Mouse (Mus musculus): ENCODE results near the gene Ppp1r14c. TPM values are rescaled to one million over a fixed set of nuclear protein-coding genes. Genes with fewer than 3 reads are reported as not detected.

The Ppp1r14c gene
- polyA plus RNA-seq, 1 experiment from 2014 or later, result 27.0 TPM

GRCm38 (mm10) chr10:3406280-3406679 lies 40.4 kb downstream of the Ppp1r14c start:
- ATAC-seq (ENCODE audit: low FRiP score, low read depth), result no peak
- no peak overlapping the region for H3K4me3 ChIP-seq
- no peak overlapping the region for H3K9ac ChIP-seq
- H3K36me3 ChIP-seq, result no peaks in the 10 kb centered on the region
- peaks cover 3% of the 10 kb centered on the region; the same call in 1 of the 2 replicates for H3K4me1 ChIP-seq
- H3K9me3 ChIP-seq, result no peaks in the 10 kb centered on the region
- no peaks in the 10 kb centered on the region for H3K27me3 ChIP-seq (replicated peaks)
- 82% methylated on average over 2 of the region's 2 CpGs for WGBS
- H3K4me2 ChIP-seq (replicated peaks), result no peak overlapping the region
- no peak overlapping the region for H3K27ac ChIP-seq

- H3K4me2 ChIP-seq (replicated peaks), result no peak overlapping the region
- WGBS, result 69% methylated on average over 6 of the region's 6 CpGs
Observed at GRCm38 (mm10) chr10:3408036-3408661, 42.3 kb downstream of the Ppp1r14c start.

GRCm38 (mm10) chr10:3408699-3409098 lies 42.8 kb downstream of the Ppp1r14c start:
- Histone ChIP-seq H3K36me3 (no peaks in the 10 kb centered on the region), H3K27me3 (replicated peaks) (no peaks in the 10 kb centered on the region), H3K4me1 (peaks cover 3% of the 10 kb centered on the region; the same call in 1 of the 2 replicates), H3K9ac (no peak overlapping the region), H3K4me3 (no peak overlapping the region), H3K9me3 (no peaks in the 10 kb centered on the region), H3K27ac (no peak overlapping the region), H3K4me2 (replicated peaks) (no peak overlapping the region)
- 67% methylated on average over 3 of the region's 3 CpGs for WGBS
- peak; percentile 43 for ATAC-seq (ENCODE audit: low FRiP score, low read depth)

More at GRCm38 (mm10) chr10:3408036-3408661, 42.3 kb downstream of the Ppp1r14c start:
- Histone ChIP-seq H3K4me3 (no peak overlapping the region), H3K9ac (no peak overlapping the region), H3K4me1 (peaks cover 3% of the 10 kb centered on the region; the same call in 1 of the 2 replicates), H3K27ac (no peak overlapping the region), H3K27me3 (replicated peaks) (no peaks in the 10 kb centered on the region), H3K36me3 (no peaks in the 10 kb centered on the region), H3K9me3 (no peaks in the 10 kb centered on the region)
- peak; percentile 82 for ATAC-seq (ENCODE audit: low FRiP score, low read depth)

GRCm38 (mm10) chr10:3411222-3411621 lies 45.4 kb downstream of the Ppp1r14c start:
- Histone ChIP-seq H3K27me3 (replicated peaks) (no peaks in the 10 kb centered on the region), H3K4me3 (no peak overlapping the region), H3K9me3 (no peaks in the 10 kb centered on the region), H3K9ac (no peak overlapping the region), H3K27ac (no peak overlapping the region), H3K4me1 (peaks cover 3% of the 10 kb centered on the region; the same call in 1 of the 2 replicates), H3K36me3 (no peaks in the 10 kb centered on the region), H3K4me2 (replicated peaks) (no peak overlapping the region)
- ATAC-seq (ENCODE audit: low FRiP score, low read depth), result no peak
- WGBS, result 72% methylated on average over 3 of the region's 3 CpGs

- no peak overlapping the region for H3K27ac ChIP-seq
- H3K27me3 ChIP-seq (replicated peaks), result no peaks in the 10 kb centered on the region
- no peaks in the 10 kb centered on the region for H3K9me3 ChIP-seq
- H3K4me3 ChIP-seq, result no peak overlapping the region
- H3K9ac ChIP-seq, result no peak overlapping the region
- no peaks in the 10 kb centered on the region for H3K36me3 ChIP-seq
- H3K4me2 ChIP-seq (replicated peaks), result no peak overlapping the region
- peaks cover 3% of the 10 kb centered on the region; the same call in 1 of the 2 replicates for H3K4me1 ChIP-seq
- ATAC-seq (ENCODE audit: low FRiP score, low read depth), result no peak
- WGBS, result 92% methylated on average over 2 of the region's 2 CpGs
Observed at GRCm38 (mm10) chr10:3411639-3412038, 45.8 kb downstream of the Ppp1r14c start.

GRCm38 (mm10) chr10:3414813-3415212 lies 49.0 kb downstream of the Ppp1r14c start:
- H3K4me3 ChIP-seq, result no peak overlapping the region
- H3K9ac ChIP-seq, result no peak overlapping the region
- no peaks in the 10 kb centered on the region for H3K9me3 ChIP-seq
- H3K27ac ChIP-seq, result no peak overlapping the region
- 83% methylated on average over 5 of the region's 5 CpGs for WGBS
- no peaks in the 10 kb centered on the region for H3K27me3 ChIP-seq (replicated peaks)
- ATAC-seq (ENCODE audit: low FRiP score, low read depth), result no peak
- no peaks in the 10 kb centered on the region for H3K4me1 ChIP-seq
- H3K36me3 ChIP-seq, result no peaks in the 10 kb centered on the region
- H3K4me2 ChIP-seq (replicated peaks), result no peak overlapping the region

- no peak overlapping the region for H3K4me3 ChIP-seq
- H3K9ac ChIP-seq, result no peak overlapping the region
- 69% methylated on average over 4 of the region's 4 CpGs for WGBS
- no peaks in the 10 kb centered on the region for H3K27me3 ChIP-seq (replicated peaks)
- no peak overlapping the region for H3K4me2 ChIP-seq (replicated peaks)
- H3K9me3 ChIP-seq, result no peaks in the 10 kb centered on the region
- no peaks in the 10 kb centered on the region for H3K4me1 ChIP-seq
- ATAC-seq (ENCODE audit: low FRiP score, low read depth), result no peak
- no peaks in the 10 kb centered on the region for H3K36me3 ChIP-seq
- H3K27ac ChIP-seq, result no peak overlapping the region
Observed at GRCm38 (mm10) chr10:3416565-3416964, 50.7 kb downstream of the Ppp1r14c start.

GRCm38 (mm10) chr10:3417408-3417807 lies 51.6 kb downstream of the Ppp1r14c start:
- 71% methylated on average over 4 of the region's 4 CpGs for WGBS
- H3K9me3 ChIP-seq, result no peaks in the 10 kb centered on the region
- H3K4me2 ChIP-seq (replicated peaks), result no peak overlapping the region
- no peaks in the 10 kb centered on the region for H3K27me3 ChIP-seq (replicated peaks)
- no peak overlapping the region for H3K9ac ChIP-seq
- H3K36me3 ChIP-seq, result no peaks in the 10 kb centered on the region
- no peak for ATAC-seq (ENCODE audit: low FRiP score, low read depth)
- no peaks in the 10 kb centered on the region for H3K4me1 ChIP-seq
- no peak overlapping the region for H3K4me3 ChIP-seq
- H3K27ac ChIP-seq, result no peak overlapping the region

- no peaks in the 10 kb centered on the region for H3K36me3 ChIP-seq
- no peak for ATAC-seq (ENCODE audit: low FRiP score, low read depth)
- H3K27me3 ChIP-seq (replicated peaks), result no peaks in the 10 kb centered on the region
- H3K27ac ChIP-seq, result no peak overlapping the region
- H3K9ac ChIP-seq, result no peak overlapping the region
- no peak overlapping the region for H3K4me2 ChIP-seq (replicated peaks)
- H3K9me3 ChIP-seq, result no peaks in the 10 kb centered on the region
- no peak overlapping the region for H3K4me3 ChIP-seq
- H3K4me1 ChIP-seq, result no peaks in the 10 kb centered on the region; the same call in 1 of the 2 replicates
Observed at GRCm38 (mm10) chr10:3424016-3424415, 58.2 kb downstream of the Ppp1r14c start.

GRCm38 (mm10) chr10:3427689-3428399 lies 62.0 kb downstream of the Ppp1r14c start:
- Histone ChIP-seq H3K27me3 (replicated peaks) (no peaks in the 10 kb centered on the region), H3K9me3 (no peaks in the 10 kb centered on the region), H3K36me3 (no peaks in the 10 kb centered on the region), H3K4me1 (no peaks in the 10 kb centered on the region; the same call in 1 of the 2 replicates), H3K4me3 (no peak overlapping the region), H3K27ac (no peak overlapping the region), H3K4me2 (replicated peaks) (no peak overlapping the region), H3K9ac (no peak overlapping the region)
- 58% methylated on average over 3 of the region's 3 CpGs for WGBS
- ATAC-seq (ENCODE audit: low FRiP score, low read depth), result peak; percentile 50; the same call in 1 of the 2 replicates

GRCm38 (mm10) chr10:3434848-3435474 lies 69.1 kb downstream of the Ppp1r14c start:
- H3K9me3 ChIP-seq, result peaks cover 6% of the 10 kb centered on the region; the same call in 1 of the 2 replicates
- no peak overlapping the region for H3K27ac ChIP-seq
- H3K27me3 ChIP-seq (replicated peaks), result no peaks in the 10 kb centered on the region
- H3K36me3 ChIP-seq, result no peaks in the 10 kb centered on the region
- no peaks in the 10 kb centered on the region for H3K4me1 ChIP-seq
- ATAC-seq (ENCODE audit: low FRiP score, low read depth), result peak; percentile 58
- H3K4me2 ChIP-seq (replicated peaks), result no peak overlapping the region
- WGBS, result 76% methylated on average over 8 of the region's 8 CpGs
- no peak overlapping the region for H3K9ac ChIP-seq
- no peak overlapping the region for H3K4me3 ChIP-seq

GRCm38 (mm10) chr10:3440722-3441471 lies 75.0 kb downstream of the Ppp1r14c start:
- H3K9ac ChIP-seq, result no peak overlapping the region
- no peaks in the 10 kb centered on the region for H3K4me1 ChIP-seq
- no peak for ATAC-seq (ENCODE audit: low FRiP score, low read depth)
- H3K4me3 ChIP-seq, result no peak overlapping the region
- no peak overlapping the region for H3K4me2 ChIP-seq (replicated peaks)
- no peaks in the 10 kb centered on the region for H3K27me3 ChIP-seq (replicated peaks)
- no peaks in the 10 kb centered on the region for H3K9me3 ChIP-seq
- 72% methylated on average over 2 of the region's 2 CpGs for WGBS
- no peaks in the 10 kb centered on the region for H3K36me3 ChIP-seq
- H3K27ac ChIP-seq, result no peak overlapping the region

Data from neural tube, embryonic 12.5 days (tissue).